ENCODE assay signal across 12 mouse cellular contexts in genomic region chr13:72210474-72211309, GRCm38 (mm10).
DNase-seq lines count a peak whose midpoint lies in the region; ATAC-seq and TF ChIP-seq lines count a peak whose summit lies in the region.
"Had no signal": no experiment of that assay in that cellular context is flagged by ENCODE, and none has a peak within 500 bp of the region (broad histone marks: within the 10 kb centered on the region; RNA-seq: fewer than 3 reads in every experiment).

No protein-coding gene starts in this region.

- H3K9me3 ChIP-seq in hindbrain, embryonic 10.5 days = no peaks in the 10 kb centered on the region
- H3K9me3 ChIP-seq in hindbrain, embryonic 13.5 days = no peaks in the 10 kb centered on the region
- H3K9me3 ChIP-seq in kidney, postnatal 0 days (replicated peaks; ENCODE audit: low read length) = no peaks in the 10 kb centered on the region
- no peaks in the 10 kb centered on the region for H3K9me3 ChIP-seq in forebrain, embryonic 16.5 days (ENCODE audit: control insufficient read depth, low read length)

- peak overlapping the region; percentile 56; the same call in 1 of the 2 replicates for H3K27ac ChIP-seq in hindbrain, embryonic 10.5 days
- H3K27ac ChIP-seq in hindbrain, embryonic 13.5 days = no peak overlapping the region
- H3K27ac ChIP-seq in kidney, postnatal 0 days = no peak overlapping the region
- H3K27ac ChIP-seq in forebrain, embryonic 16.5 days (ENCODE audit: low read length) = no peak overlapping the region
- H3K27ac ChIP-seq: stomach, postnatal 0 days had no signal

- H3K9ac ChIP-seq in hindbrain, embryonic 13.5 days = no peak overlapping the region
- no peak overlapping the region for H3K9ac ChIP-seq in kidney, postnatal 0 days (ENCODE audit: low read depth, low read length)
- H3K9ac ChIP-seq in forebrain, embryonic 16.5 days (replicated peaks; ENCODE audit: low read depth, low read length) = no peak overlapping the region

- no peak overlapping the region for H3K4me2 ChIP-seq in hindbrain, embryonic 13.5 days
- no peak overlapping the region for H3K4me2 ChIP-seq in kidney, postnatal 0 days (ENCODE audit: low read length)
- H3K4me2 ChIP-seq in forebrain, embryonic 16.5 days (ENCODE audit: low read length) = no peak overlapping the region

- H3K4me1 ChIP-seq in hindbrain, embryonic 10.5 days (replicated peaks) = peaks cover 27% of the 10 kb centered on the region
- peaks cover 10% of the 10 kb centered on the region for H3K4me1 ChIP-seq in hindbrain, embryonic 13.5 days (replicated peaks)
- 0 out of 2 replicates have a peak, but pooled peaks cover 7% of the 10 kb centered on the region for H3K4me1 ChIP-seq in kidney, postnatal 0 days (replicated peaks; ENCODE audit: insufficient read depth, low read length)
- H3K4me1 ChIP-seq in forebrain, embryonic 16.5 days (replicated peaks; ENCODE audit: control insufficient read depth, insufficient read depth, low read length) = no peaks in the 10 kb centered on the region

- peak; percentile 6 for DNase-seq in hindbrain, embryonic 10.5 days (ENCODE audit: low spot score)
- DNase-seq in embryo, embryonic 11 days = peak; percentile 8
- DNase-seq in kidney, postnatal 0 days (ENCODE audit: low spot score) = peak; percentile 6
- peak; percentile 29 to 38 for DNase-seq in right cerebral cortex, adult 2 months (ENCODE audit: low spot score in 2 of 2)
- DNase-seq in retina, postnatal 1 day = no peak
- DNase-seq in ovary, postnatal 14 days (ENCODE audit: low spot score) = no peak
- DNase-seq: heart, postnatal 36 days; liver had no signal

- peaks cover 10% of the 10 kb centered on the region; the same call in 1 of the 2 replicates for H3K27me3 ChIP-seq in hindbrain, embryonic 10.5 days (ENCODE audit: insufficient read depth, poor library complexity, severe bottlenecking)
- H3K27me3 ChIP-seq in hindbrain, embryonic 13.5 days = peaks cover 48% of the 10 kb centered on the region
- no peaks in the 10 kb centered on the region for H3K27me3 ChIP-seq in kidney, postnatal 0 days (ENCODE audit: insufficient read depth, low read length)
- H3K27me3 ChIP-seq in forebrain, embryonic 16.5 days (replicated peaks; ENCODE audit: control insufficient read depth, insufficient read depth, low read length) = no peaks in the 10 kb centered on the region

- TF ChIP-seq CTCF in kidney, postnatal 0 days (IDR thresholded peaks at IDR 0.05; ENCODE audit: low read depth) = no peak

- no peak for ATAC-seq in hindbrain, embryonic 13.5 days (ENCODE audit: low FRiP score)
- ATAC-seq in kidney, postnatal 0 days (replicated peaks; ENCODE audit: low FRiP score, low read depth) = no peak
- ATAC-seq in forebrain, embryonic 16.5 days = no peak
- ATAC-seq: midbrain, embryonic 16.5 days had no signal

- WGBS in hindbrain, embryonic 10.5 days = 61% methylated on average over 7 of the region's 7 CpGs
- 37% methylated on average over 7 of the region's 7 CpGs for WGBS in hindbrain, embryonic 13.5 days
- WGBS in kidney, postnatal 0 days = 34% methylated on average over 7 of the region's 7 CpGs
- WGBS in forebrain, embryonic 16.5 days = 61% methylated on average over 7 of the region's 7 CpGs

- H3K4me3 ChIP-seq in hindbrain, embryonic 10.5 days = no peak overlapping the region
- no peak overlapping the region for H3K4me3 ChIP-seq in hindbrain, embryonic 13.5 days
- H3K4me3 ChIP-seq in kidney, postnatal 0 days (replicated peaks; ENCODE audit: low read depth, low read length) = no peak overlapping the region
- H3K4me3 ChIP-seq in forebrain, embryonic 16.5 days (replicated peaks; ENCODE audit: low read length) = no peak overlapping the region

- no peaks in the 10 kb centered on the region for H3K36me3 ChIP-seq in hindbrain, embryonic 10.5 days
- no peaks in the 10 kb centered on the region for H3K36me3 ChIP-seq in hindbrain, embryonic 13.5 days
- no peaks in the 10 kb centered on the region for H3K36me3 ChIP-seq in kidney, postnatal 0 days (ENCODE audit: insufficient read depth, low read length)
- no peaks in the 10 kb centered on the region for H3K36me3 ChIP-seq in forebrain, embryonic 16.5 days (ENCODE audit: control insufficient read depth, insufficient read depth)

Comparison
In these comparisons a context has a peak if more than half of its experiments do, and no peak if none do; other contexts are left out.
1. DNase-seq: peak in hindbrain, embryonic 10.5 days (single experiment), embryo, embryonic 11 days (single experiment), kidney, postnatal 0 days (single experiment) and right cerebral cortex, adult 2 months (2 of 2); none in retina, postnatal 1 day (single experiment) and ovary, postnatal 14 days (single experiment).